Mouse (Mus musculus): Measurements from ENCODE around the gene Rtn4ip1.
A peak's percentile ranks its signal among the peaks of the same experiment; 100 is the strongest.
"Not testable (repeated sequence)": the region's sequence is repeated elsewhere in the genome, so short reads cannot be mapped to it uniquely, and the experiment has no call there.

The Rtn4ip1 gene

GRCm38 (mm10) chr10:43939136-43939662 is 37.6 kb downstream of the Rtn4ip1 start:
- no peak for DNase-seq

DNA sequence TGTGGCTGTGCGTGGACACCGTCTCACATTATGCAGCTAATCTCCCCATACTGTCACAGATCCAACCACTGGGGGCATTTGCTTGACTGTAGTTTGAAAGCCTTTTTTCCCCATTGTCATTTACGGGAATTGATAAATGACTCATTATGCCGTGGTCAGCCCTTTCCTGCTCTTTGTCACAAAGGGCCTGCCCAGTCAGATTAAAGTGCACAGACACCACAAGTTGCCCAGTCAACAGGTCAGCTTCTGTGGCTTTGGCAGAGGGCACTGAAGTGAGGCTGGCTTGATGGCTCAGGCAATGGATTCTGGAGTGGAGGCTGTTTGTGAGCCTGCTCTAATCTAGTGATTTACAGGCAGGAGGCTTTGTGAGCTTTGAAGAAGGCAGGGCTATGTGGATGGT is 42.1 kb downstream of the Rtn4ip1 start:
- no peak for DNase-seq

DNA sequence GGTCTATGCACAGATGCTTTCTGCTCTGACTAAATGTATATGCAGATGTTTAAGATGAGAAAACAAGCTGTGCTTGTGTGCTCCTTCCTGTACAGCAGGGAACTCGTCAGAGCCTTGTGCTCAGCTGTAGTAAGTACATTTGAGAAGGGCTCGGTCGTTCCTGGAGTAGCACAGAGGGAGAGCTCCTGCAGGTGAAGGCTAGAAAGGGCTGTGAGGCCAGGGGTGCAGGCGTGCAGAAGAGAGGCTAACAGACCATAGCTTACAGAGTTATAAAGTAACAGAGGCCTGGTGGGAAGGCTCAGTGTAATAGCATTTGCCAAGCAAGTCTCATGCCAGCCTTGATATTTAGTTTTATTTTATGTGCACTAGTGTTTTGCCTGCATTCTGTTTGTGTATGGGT is 43.8 kb downstream of the Rtn4ip1 start:
- DNase-seq: no peak

DNA sequence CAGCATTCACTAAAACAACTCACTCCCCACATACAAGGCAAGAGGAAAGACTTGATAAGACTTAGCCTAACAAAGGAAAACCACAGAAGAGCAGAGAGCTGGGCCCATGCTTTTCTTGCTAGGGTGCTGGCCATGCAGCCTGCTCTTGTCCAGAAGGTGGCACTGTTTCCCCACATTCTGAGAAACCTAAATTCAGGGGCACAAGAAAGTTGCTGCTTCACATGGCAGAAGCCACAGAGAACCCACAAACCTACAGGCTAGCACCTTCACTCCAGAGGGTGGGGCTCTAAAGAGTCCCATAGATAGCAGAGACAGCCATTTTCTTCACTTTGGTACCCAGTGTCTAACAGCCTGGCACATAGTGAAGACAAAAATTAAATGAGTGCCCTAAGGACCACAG is 52.3 kb downstream of the Rtn4ip1 start:
- DNase-seq: peak; percentile 64

GRCm38 (mm10) chr10:43964943-43965342 is 63.3 kb downstream of the Rtn4ip1 start:
- no peak for DNase-seq

DNA sequence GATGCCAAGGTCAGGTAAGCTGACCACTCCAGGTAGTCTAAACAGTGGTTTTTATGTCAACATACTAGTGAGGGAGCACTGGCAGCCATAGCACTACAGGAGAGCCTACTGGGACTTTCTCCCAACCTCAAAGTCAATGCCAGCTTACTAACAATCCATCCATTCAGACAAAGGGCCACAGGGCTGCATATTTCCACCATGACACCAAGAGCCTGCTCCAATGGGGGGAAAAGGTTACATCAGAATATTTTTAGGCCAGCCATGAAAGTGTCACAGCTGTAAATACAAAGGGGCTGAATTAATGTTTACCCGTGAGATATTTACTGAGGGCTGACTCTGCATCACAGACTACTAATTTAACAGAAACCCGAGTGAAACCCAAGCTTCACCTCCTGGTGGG is 71.6 kb downstream of the Rtn4ip1 start:
- no peak for DNase-seq

DNA sequence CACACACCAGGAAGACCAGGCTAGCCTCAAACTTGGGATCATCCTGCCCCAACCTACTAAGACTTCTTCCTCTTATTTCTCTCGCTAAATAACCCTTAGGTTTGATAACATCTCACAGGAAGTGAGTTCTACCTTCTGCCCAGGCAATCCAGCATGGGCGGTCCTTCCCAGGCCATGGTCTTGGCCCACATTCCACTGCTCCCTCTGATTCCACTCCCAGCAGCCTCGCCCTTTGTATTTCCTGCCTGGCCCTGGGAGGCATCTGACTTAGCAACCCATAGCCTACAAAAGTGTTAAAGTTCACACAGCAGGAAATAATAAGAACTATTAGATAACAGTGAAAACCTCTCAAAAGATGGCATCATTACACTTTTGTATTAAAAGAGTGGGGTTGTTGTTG is 75.7 kb downstream of the Rtn4ip1 start:
- DNase-seq: peak; percentile 34

DNA sequence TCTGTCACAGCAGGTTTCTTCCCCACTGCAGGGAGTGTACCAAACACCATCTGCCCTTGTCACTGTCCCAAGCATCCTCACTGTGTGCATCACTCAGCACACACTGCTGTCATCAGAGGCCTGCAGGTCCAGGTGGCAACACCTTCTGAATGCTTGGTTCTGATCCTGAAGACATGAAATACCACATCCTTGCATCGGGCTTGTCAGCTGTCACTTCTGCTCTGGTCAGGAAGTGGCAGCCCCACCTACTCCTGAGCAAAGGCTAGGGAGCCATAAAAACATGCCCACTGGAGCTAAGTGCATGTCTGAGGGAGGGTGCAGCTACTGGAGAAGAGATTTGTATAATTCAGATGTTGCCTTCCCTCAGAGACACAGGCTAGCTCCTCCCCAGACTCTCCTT is 78.5 kb downstream of the Rtn4ip1 start:
- no peak for DNase-seq

DNA sequence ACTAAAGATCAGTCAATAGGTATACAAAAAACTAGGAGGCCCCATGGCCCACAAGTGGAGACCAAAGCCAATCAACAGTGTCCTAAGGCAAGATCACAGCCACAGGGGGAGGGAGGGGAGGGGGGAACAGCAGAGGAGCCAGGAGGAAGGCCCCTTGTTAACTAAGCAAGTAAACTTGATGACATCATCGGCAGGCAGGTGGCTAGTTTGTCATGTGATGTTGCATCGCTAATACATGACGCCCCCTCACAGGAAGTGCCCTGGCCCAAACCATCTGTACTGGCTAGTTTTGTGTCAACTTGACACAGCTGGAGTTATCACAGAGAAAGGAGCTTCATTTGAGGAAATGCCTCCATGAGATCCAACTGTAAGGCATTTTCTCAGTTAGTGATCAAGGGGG is 79.1 kb downstream of the Rtn4ip1 start:
- not testable (repeated sequence) for DNase-seq

DNA sequence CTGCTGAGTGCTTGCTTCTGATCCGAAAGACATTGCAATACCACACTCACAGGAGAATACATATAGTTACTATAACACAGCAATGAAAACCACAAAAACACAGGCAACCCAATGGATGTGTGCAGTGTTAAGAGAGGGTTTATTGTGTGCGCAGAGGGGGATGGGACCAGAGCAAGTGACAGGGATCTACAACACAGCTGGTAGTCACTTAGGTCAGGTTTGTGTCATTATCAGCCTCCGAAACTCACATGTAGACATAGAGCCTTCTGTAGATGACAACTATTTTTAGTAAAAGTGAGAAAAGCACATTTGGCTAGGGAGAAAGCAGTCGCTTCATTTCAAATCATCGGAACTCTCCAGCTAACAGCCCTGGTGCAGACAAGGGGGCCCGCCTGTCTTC is 80.9 kb downstream of the Rtn4ip1 start:
- DNase-seq: no peak

DNA sequence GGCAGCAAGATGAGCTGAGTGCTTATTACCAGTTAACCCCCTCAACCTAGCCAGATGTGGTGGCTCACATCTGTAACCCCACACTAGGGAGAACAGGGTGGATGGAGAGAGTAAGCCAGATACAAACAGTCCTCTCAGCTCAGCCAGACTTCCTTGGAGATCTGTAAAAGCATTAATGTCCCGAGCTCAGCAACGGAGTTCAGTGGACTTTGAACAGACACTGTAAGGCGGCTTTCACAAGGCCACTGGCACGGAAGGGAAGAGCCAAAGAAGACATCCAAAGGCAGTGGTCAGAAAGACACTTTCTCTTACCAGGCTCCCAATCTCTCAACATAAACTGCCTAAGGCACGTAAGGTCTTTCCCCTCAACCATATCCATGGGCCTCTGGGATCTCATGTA is 81.6 kb downstream of the Rtn4ip1 start:
- no peak for DNase-seq

DNA sequence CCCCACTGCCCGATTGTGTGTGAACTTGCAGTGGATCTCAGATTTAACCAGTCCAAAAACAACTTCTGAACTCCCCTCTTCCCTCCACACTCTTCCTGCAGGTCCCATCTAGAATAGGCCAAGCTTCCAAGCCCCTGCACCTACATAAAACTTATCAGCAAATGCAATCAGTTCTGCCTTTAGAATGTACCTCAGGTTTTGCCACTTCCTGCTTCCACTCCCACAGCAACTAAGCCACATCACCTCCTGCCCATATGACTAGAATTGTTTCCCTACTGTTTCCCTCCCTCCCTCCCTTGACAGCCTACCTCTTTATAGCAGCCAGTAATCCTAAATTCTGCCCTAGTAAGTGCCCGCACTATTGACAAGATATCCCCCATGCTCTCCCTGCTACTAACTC is 82.3 kb downstream of the Rtn4ip1 start:
- DNase-seq: no peak

GRCm38 (mm10) chr10:43991268-43991667 is 89.7 kb downstream of the Rtn4ip1 start:
- DNase-seq: no peak

GRCm38 (mm10) chr10:43992506-43992905 is 90.9 kb downstream of the Rtn4ip1 start:
- DNase-seq: no peak

DNA sequence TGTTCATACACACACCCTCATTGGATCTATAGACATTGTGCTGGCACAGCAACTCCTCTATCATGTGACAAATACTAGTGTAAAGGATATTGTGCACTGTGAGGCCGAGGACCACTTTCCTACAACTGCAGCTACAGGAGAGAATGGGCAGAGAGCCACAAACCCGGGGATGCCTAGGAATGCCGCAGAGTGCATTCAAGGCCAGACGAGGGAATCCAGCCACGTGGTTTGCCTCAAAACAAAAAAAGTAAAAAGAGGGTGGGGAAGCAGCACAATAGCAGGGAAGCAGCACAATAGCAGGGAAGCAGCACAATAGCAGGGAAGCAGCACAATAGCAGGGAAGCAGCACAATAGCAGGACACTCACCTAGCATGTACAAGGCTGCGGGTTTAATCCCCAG is 91.6 kb downstream of the Rtn4ip1 start:
- DNase-seq: no peak

DNA sequence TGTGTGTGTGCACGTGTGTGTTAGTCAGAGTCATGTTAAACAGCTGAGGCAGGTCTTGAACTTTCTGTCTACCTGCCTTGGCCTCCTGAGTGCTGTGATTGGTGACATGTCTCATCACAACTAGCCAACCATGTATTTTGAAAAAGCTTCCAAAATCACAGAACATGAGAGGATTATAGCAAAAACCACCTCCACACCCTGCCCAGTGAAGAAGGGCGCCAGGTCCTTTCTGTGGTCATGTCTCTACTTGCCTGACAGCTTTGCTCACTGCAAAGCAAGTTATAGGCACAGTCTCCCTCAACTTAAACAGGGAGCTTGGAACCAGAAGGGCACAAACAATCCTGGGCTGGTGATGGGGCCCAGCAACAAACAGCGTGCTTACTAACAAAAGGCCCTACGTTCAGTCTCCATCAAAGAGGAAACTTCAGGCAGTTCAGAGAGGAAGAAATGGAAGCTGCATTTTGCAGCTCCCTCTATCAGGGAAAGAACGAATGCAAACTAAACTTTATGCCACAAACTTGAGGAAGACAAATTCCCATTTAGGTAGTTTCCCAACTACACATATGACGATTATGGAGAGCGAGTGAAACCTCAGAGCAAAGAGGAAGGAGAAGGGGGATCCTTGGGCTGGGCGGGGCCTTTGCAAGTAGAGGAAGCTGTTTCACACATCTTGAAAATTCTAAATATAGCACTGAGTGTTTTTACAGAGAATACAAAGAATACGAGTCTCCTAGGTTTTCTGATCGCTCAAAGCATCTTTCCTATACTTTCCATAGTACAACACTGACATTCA is 94.4 kb downstream of the Rtn4ip1 start:
- DNase-seq: peak; percentile 33

DNA sequence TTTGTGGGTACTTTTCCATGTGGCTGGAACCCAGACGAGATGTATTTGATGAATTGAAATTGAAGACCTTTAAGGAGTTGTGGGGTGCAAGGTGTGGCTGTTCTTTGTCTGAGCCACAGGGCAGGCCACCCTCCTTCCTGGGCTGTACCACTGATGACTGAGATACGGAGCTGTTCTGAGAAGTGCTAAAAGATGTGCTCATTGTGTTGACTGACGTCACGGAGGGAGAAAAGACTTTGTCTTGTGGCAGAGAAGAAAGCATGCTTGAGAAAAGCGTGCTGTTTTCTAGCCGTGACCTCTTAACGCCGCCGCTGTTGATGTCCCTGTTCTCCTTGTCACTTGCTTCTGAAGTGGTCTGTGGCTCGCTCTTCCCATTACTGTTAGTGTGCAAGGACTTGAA is 95.7 kb downstream of the Rtn4ip1 start:
- no peak for DNase-seq

GRCm38 (mm10) chr10:43998023-43998422 is 96.4 kb downstream of the Rtn4ip1 start:
- no peak for DNase-seq

DNA sequence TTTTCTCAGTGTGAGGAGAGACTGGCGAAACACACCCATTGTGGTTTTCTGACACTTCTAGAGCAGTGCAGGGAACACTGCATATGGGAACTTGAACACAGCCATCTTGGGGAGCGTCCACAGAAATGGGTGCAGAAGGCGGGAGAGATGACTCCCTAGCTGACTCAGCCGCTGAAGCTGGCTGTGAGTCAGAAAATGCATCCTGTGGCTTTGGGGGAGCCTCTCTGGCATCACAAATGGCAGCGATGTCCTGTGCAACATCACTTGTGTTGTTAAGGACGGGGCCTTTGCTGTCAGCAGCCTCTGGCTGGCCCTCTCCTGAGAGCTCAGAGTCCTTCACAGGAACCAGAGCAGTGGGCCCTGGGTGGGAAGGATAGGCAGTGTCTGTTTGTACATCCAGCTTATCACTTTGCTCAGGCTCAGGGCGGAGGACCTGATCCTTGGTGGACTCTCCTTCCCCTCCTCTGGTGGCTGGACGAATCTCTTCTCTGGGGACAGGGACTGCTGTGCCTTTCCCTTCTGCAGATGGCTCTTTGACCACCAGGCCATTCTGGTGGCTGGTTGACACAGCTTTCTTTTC is 97.0 kb downstream of the Rtn4ip1 start:
- no peak for DNase-seq

- no peak for DNase-seq
Measured at GRCm38 (mm10) chr10:44000156-44000865, 98.7 kb downstream of the Rtn4ip1 start.

DNA sequence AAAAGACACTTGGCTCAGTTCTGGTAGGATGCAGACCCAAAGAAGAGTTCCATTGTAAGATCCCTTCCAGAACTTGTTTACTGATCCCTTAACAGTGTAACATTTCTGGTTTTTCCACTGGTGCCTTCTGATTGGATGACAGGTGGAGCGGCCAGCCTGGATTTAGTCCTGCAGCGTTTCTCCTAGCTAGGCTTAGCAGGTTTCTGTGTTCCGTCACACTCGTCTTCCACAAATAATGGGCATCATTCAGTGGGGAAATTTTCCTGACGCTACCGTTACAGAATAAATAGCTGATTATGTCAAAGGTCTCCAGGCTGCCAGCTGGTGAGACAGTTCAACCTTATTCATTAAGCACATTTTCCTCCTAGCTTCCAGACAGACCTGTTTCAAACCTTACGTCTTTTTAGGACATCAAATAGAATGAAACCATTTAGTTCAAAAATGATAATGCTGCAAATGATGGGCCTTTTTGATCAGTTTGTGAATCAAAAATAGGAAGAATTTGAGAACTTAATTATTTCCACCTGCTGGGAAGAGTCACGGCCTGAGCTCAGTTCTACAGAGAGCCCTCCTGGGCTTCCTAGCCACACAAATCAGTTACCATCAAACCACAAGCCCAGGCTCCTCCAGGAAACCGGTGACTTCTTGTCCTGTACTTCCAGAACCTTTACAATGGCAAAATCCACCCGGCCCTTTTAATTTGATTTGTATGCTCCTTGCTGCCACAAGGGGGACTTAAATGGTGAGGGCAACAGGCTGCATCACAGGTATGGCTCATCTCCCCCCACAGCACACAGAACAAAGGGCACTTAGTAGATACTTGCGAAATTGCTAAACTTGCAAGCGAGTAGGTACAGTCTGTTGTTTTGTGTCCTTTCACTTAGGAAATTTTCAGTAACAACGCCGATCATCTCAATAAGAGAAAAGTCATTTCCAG is 100.7 kb downstream of the Rtn4ip1 start:
- DNase-seq: peak; percentile 16

DNA sequence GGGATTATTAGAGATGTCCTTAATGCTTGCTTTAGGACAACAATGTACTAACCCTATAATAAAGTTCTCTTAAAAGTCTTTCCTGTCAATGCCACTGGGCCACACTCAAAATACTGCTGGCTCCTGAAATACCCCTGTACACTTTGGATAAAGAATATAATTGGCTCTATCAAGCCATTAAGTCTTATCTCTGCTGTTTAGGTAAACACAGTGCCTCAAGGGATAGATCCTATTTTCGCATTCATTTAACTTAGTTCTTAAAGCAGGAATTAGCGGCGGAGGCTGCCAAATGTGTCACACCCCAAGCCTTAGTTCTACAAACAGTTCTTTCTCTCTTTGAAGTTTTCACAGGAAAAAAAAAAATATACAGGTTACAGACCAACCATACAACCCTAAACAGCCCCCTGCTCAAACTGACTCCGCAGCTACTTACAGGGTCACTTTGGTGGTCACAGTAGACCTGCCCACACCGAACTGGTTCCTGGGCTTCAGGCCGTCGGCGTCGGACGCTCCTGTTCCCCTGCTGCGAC is 101.5 kb downstream of the Rtn4ip1 start:
- no peak for DNase-seq

All from lung, postnatal 10 days (tissue).